Mouse (Mus musculus) cortical plate, adult 2 months (tissue): ENCODE measurements around the gene Pfkl.

ENCODE experiments used
- CTCF ChIP-seq: fragments of 200-500 bp; IDR thresholded peaks from 2 replicates; pipeline ENCODE4 v1.5.1; 2011; ENCODE audit warnings: mild to moderate bottlenecking, control low read depth, low read length; ENCODE audit not compliant: insufficient read depth; ENCODE audit errors: extremely low read depth
- POLR2A ChIP-seq: fragments of 200-500 bp; IDR thresholded peaks from 2 replicates; pipeline ENCODE4 v1.6.1; 2011; ENCODE audit warnings: mild to moderate bottlenecking, low read length, control low read depth; ENCODE audit not compliant: insufficient read depth; ENCODE audit errors: extremely low read depth

DNA sequence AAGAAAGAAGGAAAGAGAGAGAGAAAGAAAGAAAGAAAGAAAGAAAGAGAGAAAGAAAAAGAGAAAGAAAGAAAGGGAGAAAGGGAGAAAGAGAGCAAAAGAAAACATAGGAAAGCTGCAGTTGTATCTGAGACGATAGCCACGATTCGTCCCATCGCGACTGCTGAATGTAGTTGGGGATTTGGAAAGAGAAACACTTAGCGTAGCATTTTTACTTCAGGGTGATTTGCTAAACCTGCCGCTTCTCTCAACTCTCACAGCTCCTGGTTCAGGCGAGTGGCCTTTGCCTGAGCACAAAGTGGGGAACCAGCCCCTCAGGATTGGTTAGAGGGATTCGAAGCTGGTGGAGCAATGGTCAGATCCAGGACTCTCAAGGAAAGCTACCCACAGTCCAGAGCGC, 452 bp upstream of the Pfkl start:
- TF ChIP-seq CTCF (no peak), POLR2A (no peak)
